Mouse (Mus musculus): ENCODE measurements around the gene Csrnp2. TPM values are rescaled to one million over a fixed set of nuclear protein-coding genes. Genes with fewer than 3 reads are reported as not detected.

The Csrnp2 gene
- polyA plus RNA-seq, 1 experiment from 2014 or later: 25.4 TPM

DNA sequence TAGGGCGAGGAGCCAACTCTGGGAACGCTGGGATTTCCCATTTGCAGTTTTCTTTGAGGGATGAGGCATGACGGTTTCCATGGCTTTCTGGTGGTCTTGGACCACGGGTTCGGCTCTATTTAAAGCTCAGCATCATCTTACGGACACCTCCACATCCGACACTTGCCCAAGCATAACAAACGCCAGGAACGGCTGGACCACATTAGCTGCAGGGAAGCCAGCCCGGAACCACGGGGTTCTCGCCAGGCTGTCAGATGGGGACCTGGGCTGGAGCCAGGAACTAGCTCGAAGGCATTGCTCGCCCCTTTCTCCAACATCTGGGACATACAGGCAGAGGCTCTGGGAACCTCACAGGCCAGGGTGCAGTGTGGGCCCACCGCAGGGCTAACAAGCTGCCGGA, 44.0 kb downstream of the Csrnp2 start:
- H3K36me3 ChIP-seq (replicated peaks): no peaks in the 10 kb centered on the region
- 68% methylated on average over 16 of the region's 16 CpGs for WGBS
- H3K27me3 ChIP-seq (replicated peaks; ENCODE audit: low read depth, poor library complexity, severe bottlenecking): 0 out of 2 replicates have a peak, but pooled peaks cover 2% of the 10 kb centered on the region
- H3K4me1 ChIP-seq: peaks cover 1% of the 10 kb centered on the region; the same call in 1 of the 2 replicates
- H3K9me3 ChIP-seq: no peaks in the 10 kb centered on the region
- H3K4me3 ChIP-seq: no peak overlapping the region
- DNase-seq (ENCODE audit: low spot score): no peak
- H3K27ac ChIP-seq (replicated peaks): no peak overlapping the region

GRCm38 (mm10) chr15:100449495-100449894, 45.8 kb downstream of the Csrnp2 start:
- H3K36me3 ChIP-seq (replicated peaks): no peaks in the 10 kb centered on the region
- no peaks in the 10 kb centered on the region for H3K9me3 ChIP-seq
- no peaks in the 10 kb centered on the region for H3K4me1 ChIP-seq
- H3K27me3 ChIP-seq (replicated peaks; ENCODE audit: low read depth, poor library complexity, severe bottlenecking): no peaks in the 10 kb centered on the region
- H3K4me3 ChIP-seq: no peak overlapping the region
- H3K27ac ChIP-seq (replicated peaks): no peak overlapping the region
- no peak for DNase-seq (ENCODE audit: low spot score)
- WGBS: 87% methylated on average over 3 of the region's 3 CpGs

GRCm38 (mm10) chr15:100448572-100448971, 46.7 kb downstream of the Csrnp2 start:
- no peaks in the 10 kb centered on the region for H3K9me3 ChIP-seq
- H3K4me1 ChIP-seq: peaks cover 8% of the 10 kb centered on the region
- H3K36me3 ChIP-seq (replicated peaks): no peaks in the 10 kb centered on the region
- DNase-seq (ENCODE audit: low spot score): no peak
- H3K27me3 ChIP-seq (replicated peaks; ENCODE audit: low read depth, poor library complexity, severe bottlenecking): no peaks in the 10 kb centered on the region
- WGBS: 74% methylated on average over 4 of the region's 4 CpGs
- no peak overlapping the region for H3K4me3 ChIP-seq
- no peak overlapping the region for H3K27ac ChIP-seq (replicated peaks)

DNA sequence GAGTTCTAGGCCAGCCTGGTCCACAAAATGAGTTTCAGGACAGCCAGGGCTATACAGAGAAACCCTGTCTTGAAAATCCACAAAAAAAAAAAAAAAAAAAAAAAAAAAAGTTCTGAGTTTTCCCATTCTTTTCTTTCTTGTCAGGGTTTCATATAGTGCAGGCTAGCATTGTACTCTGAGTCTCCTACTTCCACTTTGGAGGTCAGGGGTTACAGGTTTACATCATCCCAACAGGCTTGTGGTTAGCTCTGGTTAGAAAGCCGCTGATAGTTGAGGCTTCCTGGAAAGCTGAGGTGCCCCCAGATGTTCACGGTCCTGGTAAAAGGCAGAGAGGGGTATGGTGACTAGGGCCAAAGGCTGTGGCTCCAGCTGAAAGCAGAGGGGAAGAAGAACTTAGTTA, 48.4 kb downstream of the Csrnp2 start:
- H3K27ac ChIP-seq (replicated peaks): no peak overlapping the region
- no peaks in the 10 kb centered on the region for H3K9me3 ChIP-seq
- H3K36me3 ChIP-seq (replicated peaks): no peaks in the 10 kb centered on the region
- no peak for DNase-seq (ENCODE audit: low spot score)
- WGBS: 76% methylated on average over 2 of the region's 2 CpGs
- H3K4me3 ChIP-seq: no peak overlapping the region
- peaks cover 12% of the 10 kb centered on the region for H3K4me1 ChIP-seq
- no peaks in the 10 kb centered on the region for H3K27me3 ChIP-seq (replicated peaks; ENCODE audit: low read depth, poor library complexity, severe bottlenecking)

GRCm38 (mm10) chr15:100443126-100443922, 52.0 kb downstream of the Csrnp2 start:
- Histone ChIP-seq H3K9me3 (no peaks in the 10 kb centered on the region), H3K27me3 (replicated peaks; ENCODE audit: low read depth, poor library complexity, severe bottlenecking) (no peaks in the 10 kb centered on the region), H3K27ac (replicated peaks) (peak overlapping the region; percentile 82), H3K4me3 (peak overlapping the region; percentile 61), H3K4me1 (peaks cover 16% of the 10 kb centered on the region), H3K36me3 (replicated peaks) (no peaks in the 10 kb centered on the region)
- peak; percentile 91 for DNase-seq (ENCODE audit: low spot score)
- 8% methylated on average over 21 of the region's 31 CpGs for WGBS

DNA sequence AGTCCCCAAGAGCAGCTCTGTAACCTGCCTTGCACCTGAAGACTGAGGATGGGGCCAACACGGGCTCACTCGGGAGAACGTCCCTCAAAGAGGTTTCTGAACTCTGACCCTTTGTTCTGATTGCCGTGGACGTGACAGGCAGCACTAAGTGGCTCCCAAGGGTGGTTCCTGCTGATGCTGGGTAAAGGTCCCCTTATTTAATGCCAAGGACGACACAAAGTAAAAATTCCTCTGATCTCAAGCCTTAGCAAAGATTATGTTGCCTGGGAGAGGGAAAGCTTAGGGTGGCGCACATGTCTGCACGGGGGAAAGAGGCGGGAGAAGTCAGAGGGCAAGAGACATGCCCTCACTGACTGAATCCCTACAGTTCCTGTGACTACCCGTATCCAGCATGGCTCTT, 58.8 kb downstream of the Csrnp2 start:
- Histone ChIP-seq H3K9me3 (no peaks in the 10 kb centered on the region), H3K27ac (replicated peaks) (no peak overlapping the region)

DNA sequence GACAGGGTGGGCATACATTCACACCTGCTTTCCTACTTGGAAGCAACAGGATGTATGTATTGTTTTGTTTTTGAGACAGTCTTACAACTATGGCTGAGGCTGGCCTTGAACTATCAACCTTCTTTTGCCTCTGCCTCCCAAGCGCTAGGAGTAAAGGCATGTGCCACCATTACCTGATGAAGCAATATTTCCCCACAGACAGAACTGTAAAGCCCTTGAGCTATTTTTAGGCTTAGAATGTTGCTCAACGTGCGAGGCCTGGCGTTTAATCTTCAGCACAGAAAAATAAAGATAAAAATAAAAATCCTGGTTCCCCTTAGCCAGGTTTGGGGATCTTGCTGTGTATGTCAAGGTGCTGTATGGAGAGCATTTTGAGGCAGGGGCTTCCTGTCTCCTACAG, 59.2 kb downstream of the Csrnp2 start:
- H3K4me3 ChIP-seq: no peak overlapping the region
- DNase-seq (ENCODE audit: low spot score): no peak
- 0 out of 2 replicates have a peak, but pooled peaks cover 4% of the 10 kb centered on the region for H3K4me1 ChIP-seq
- H3K27ac ChIP-seq (replicated peaks): no peak overlapping the region
- H3K36me3 ChIP-seq (replicated peaks): no peaks in the 10 kb centered on the region
- WGBS: 89% methylated on average over 4 of the region's 4 CpGs
- H3K9me3 ChIP-seq: no peaks in the 10 kb centered on the region
- no peaks in the 10 kb centered on the region for H3K27me3 ChIP-seq (replicated peaks; ENCODE audit: low read depth, poor library complexity, severe bottlenecking)

More for the DNA sequence above, 58.8 kb downstream of the Csrnp2 start:
- Histone ChIP-seq H3K36me3 (replicated peaks) (no peaks in the 10 kb centered on the region), H3K4me3 (no peak overlapping the region), H3K27me3 (replicated peaks; ENCODE audit: low read depth, poor library complexity, severe bottlenecking) (no peaks in the 10 kb centered on the region), H3K4me1 (0 out of 2 replicates have a peak, but pooled peaks cover 4% of the 10 kb centered on the region)
- WGBS: 73% methylated on average over 10 of the region's 10 CpGs
- DNase-seq (ENCODE audit: low spot score): no peak

DNA sequence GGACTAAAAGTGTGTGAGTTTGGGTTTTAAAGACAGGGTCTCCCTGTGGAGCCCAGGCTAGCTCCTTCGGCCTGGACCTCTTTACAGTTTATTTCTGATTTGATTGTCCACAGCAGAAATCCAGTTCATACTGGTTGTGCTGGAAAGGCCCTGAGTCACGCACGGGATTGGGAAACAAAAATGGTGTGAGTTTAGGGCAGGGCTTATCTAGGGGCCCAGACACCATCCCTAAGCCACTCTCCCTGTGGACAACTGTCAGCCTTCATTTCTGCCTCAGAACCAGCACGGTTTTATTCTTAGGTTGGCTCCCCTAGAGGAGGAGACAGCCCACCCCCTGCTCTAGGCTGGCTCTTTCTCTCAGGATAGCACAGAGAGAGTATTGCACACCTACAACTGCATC, 62.1 kb downstream of the Csrnp2 start:
- no peak overlapping the region for H3K27ac ChIP-seq (replicated peaks)
- H3K4me1 ChIP-seq: no peaks in the 10 kb centered on the region
- DNase-seq (ENCODE audit: low spot score): no peak
- H3K9me3 ChIP-seq: no peaks in the 10 kb centered on the region
- no peaks in the 10 kb centered on the region for H3K27me3 ChIP-seq (replicated peaks; ENCODE audit: low read depth, poor library complexity, severe bottlenecking)
- H3K36me3 ChIP-seq (replicated peaks): no peaks in the 10 kb centered on the region
- 73% methylated on average over 4 of the region's 4 CpGs for WGBS
- no peak overlapping the region for H3K4me3 ChIP-seq

DNA sequence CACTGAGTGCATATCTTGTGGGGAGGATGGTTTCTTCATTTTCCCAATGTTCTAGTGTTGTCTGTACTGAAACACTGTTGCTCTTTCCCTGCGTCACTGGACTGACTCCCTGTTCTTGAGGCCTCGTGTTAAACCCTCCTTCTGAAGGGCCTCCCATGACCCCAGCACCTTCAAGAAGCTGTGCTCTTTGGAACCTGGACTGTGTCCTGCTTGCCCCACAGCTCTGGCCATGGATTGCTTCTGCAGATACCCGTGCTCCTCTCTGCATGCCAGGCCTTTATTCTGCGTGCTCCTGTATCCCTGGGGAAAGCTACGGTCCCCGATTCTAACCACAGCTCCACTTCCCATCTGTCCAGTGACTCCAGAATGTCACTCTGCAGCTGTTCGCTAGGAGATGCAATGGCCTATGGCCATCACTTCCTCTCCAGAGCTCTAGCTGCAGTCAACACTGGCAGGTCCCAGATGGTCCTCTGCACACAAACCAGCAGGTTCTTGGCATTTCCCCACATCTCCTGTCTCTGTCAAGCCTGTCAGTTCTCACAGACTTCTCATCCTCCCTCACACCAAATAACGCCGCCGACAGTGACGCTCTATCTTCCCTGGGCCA, 65.2 kb downstream of the Csrnp2 start:
- Histone ChIP-seq H3K9me3 (no peaks in the 10 kb centered on the region), H3K36me3 (replicated peaks) (no peaks in the 10 kb centered on the region), H3K4me3 (no peak overlapping the region), H3K27me3 (replicated peaks; ENCODE audit: low read depth, poor library complexity, severe bottlenecking) (peaks cover 19% of the 10 kb centered on the region), H3K27ac (replicated peaks) (no peak overlapping the region), H3K4me1 (no peaks in the 10 kb centered on the region)
- WGBS: 83% methylated on average over 11 of the region's 11 CpGs
- no peak for DNase-seq (ENCODE audit: low spot score)

Other genes with a start within 250 kb of the Csrnp2 start
- gene Tmprss12, start 214.7 kb downstream of the Csrnp2 start, polyA plus RNA-seq (2016; fragmentation: Nextera tagmentation; extraction: Ambion mirVana): not detected in 2 replicates
- gene Mettl7a1, start 191.3 kb downstream of the Csrnp2 start, polyA plus RNA-seq (2016; fragmentation: Nextera tagmentation; extraction: Ambion mirVana): 3.3 and 4.6 TPM in 2 replicates
- not detected in 2 replicates for gene Mettl7a3, start 160.6 kb downstream of the Csrnp2 start, polyA plus RNA-seq (2016; fragmentation: Nextera tagmentation; extraction: Ambion mirVana)
- gene Methig1, start 142.3 kb downstream of the Csrnp2 start, polyA plus RNA-seq (2016; fragmentation: Nextera tagmentation; extraction: Ambion mirVana): not detected in 2 replicates
- gene Mettl7a2, start 142.3 kb downstream of the Csrnp2 start, polyA plus RNA-seq (2016; fragmentation: Nextera tagmentation; extraction: Ambion mirVana): not detected in 2 replicates
- gene Higd1c, start 130.9 kb downstream of the Csrnp2 start, polyA plus RNA-seq (2016; fragmentation: Nextera tagmentation; extraction: Ambion mirVana): not detected in 2 replicates
- gene Gm5475, start 73.3 kb downstream of the Csrnp2 start, polyA plus RNA-seq (2016; fragmentation: Nextera tagmentation; extraction: Ambion mirVana): 0.05 TPM in 1 of 2 replicates, not detected in the other
- gene Slc11a2, start 70.4 kb downstream of the Csrnp2 start, polyA plus RNA-seq (2016; fragmentation: Nextera tagmentation; extraction: Ambion mirVana): 25.0 and 28.3 TPM in 2 replicates
- gene Letmd1, start 26.5 kb downstream of the Csrnp2 start, polyA plus RNA-seq (2016; fragmentation: Nextera tagmentation; extraction: Ambion mirVana): 36.5 and 38.6 TPM in 2 replicates
- 36.9 and 38.2 TPM in 2 replicates for gene Tfcp2, start 56.5 kb upstream of the Csrnp2 start, polyA plus RNA-seq (2016; fragmentation: Nextera tagmentation; extraction: Ambion mirVana)
- 3.7 and 5.4 TPM in 2 replicates for gene Pou6f1, start 104.5 kb upstream of the Csrnp2 start, polyA plus RNA-seq (2016; fragmentation: Nextera tagmentation; extraction: Ambion mirVana)
- 200 and 212 TPM in 2 replicates for gene Dazap2, start 119.9 kb upstream of the Csrnp2 start, polyA plus RNA-seq (2016; fragmentation: Nextera tagmentation; extraction: Ambion mirVana)
- 4.9 and 7.3 TPM in 2 replicates for gene Smagp, start 141.5 kb upstream of the Csrnp2 start, polyA plus RNA-seq (2016; fragmentation: Nextera tagmentation; extraction: Ambion mirVana)
- 2.1 and 4.0 TPM in 2 replicates for gene Bin2, start 174.1 kb upstream of the Csrnp2 start, polyA plus RNA-seq (2016; fragmentation: Nextera tagmentation; extraction: Ambion mirVana)
- 1.7 and 2.2 TPM in 2 replicates for gene Cela1, start 192.4 kb upstream of the Csrnp2 start, polyA plus RNA-seq (2016; fragmentation: Nextera tagmentation; extraction: Ambion mirVana)
- gene Galnt6, start 233.9 kb upstream of the Csrnp2 start, polyA plus RNA-seq (2016; fragmentation: Nextera tagmentation; extraction: Ambion mirVana): 0.05 and 0.16 TPM in 2 replicates

All from embryonic facial prominence, embryonic 10.5 days (tissue).